Mouse (Mus musculus) layer of hippocampus, postnatal 10 days (tissue): ENCODE data around the gene Slc37a3. TPM values are rescaled to one million over a fixed set of nuclear protein-coding genes. Genes with fewer than 3 reads are reported as not detected.

Experiments
- DNase-seq, 2 experiments: peaks; one replicate each; pipeline ENCODE4 v3.0.0; 2021; ENCODE audit warnings: low spot score in 2 of 2
- total RNA-seq, 2 experiments: library from RNA; stranded (reverse); gene quantifications; 2 replicates each; pipeline ENCODE4 v1.2.3; 2021

Slc37a3 gene
- total RNA-seq, 2 experiments from 2014 or later = 74.6 to 85.4 TPM

GRCm38 (mm10) chr6:39319061-39319761 is 58.3 kb downstream of the Slc37a3 start:
- DNase-seq = peak; percentile 48 to 60

GRCm38 (mm10) chr6:39318631-39319010 is 58.9 kb downstream of the Slc37a3 start:
- no peak for DNase-seq

- DNase-seq = no peak
These were observed 59.4 kb downstream of the Slc37a3 start for GRCm38 (mm10) chr6:39317854-39318630.

DNA sequence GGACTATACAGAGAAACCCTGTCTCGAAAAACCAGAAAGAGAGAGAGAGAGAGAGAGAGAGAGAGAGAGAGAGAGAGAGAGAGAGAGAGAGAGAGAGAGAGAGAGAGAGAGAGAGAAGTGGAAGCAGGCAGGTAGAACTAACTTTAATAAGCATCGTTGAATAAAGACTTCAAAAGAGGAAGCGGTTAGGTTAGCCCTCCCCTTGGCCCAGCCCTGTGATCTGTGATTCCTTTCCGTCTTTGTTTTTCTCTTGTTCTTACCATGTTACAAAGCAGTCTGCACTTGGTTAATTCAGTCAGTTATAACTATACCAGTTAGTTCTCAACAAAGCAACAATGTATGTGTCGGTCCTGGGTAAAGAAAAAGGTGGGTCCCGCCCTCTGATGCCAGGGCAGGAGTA is 61.4 kb downstream of the Slc37a3 start:
- no peak for DNase-seq

- DNase-seq = no peak
These were observed 63.0 kb downstream of the Slc37a3 start for GRCm38 (mm10) chr6:39314461-39314860.

DNA sequence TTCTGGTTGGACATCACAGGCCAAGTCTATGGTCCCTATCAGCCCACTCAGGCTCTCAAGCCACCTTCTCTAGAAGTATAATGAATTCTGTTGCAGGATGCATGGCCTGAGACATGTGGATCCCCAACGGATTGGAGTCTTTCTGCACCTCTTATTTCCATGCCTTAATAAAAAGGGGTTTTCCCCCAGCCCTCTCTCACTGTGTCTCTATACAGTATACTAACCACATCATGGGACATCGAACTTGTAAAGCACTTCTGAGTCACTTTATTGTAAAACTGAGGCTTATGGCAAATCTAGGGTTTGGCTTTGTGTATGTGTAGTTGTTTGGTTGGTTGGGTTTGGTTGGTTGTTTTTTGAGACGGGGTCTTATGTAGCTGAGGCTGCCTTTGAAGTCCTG is 65.7 kb downstream of the Slc37a3 start:
- no peak for DNase-seq

DNA sequence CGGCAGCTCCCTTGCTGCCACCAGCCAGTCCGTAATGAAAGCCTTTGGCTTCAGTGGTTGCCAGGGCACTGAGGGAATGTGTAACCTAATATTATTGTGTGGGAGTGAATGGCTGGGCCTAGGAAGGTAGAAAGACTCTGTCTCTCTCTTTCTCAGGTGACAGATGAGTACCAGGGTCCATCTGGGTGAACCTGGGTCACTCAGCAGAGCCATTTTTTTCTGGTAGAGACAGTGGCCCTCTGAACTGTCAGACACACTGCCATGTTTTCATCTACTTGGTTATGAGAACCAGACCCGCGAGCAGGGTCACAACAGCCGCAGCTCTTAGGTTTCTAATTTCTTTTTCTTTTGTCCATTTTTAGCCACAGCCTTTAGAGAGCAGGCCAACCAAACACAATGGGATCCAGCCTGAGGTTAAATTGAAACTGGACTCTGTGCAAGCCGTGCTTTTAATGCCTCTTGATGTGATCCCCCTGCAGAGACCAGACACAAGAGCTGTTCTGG is 73.1 kb downstream of the Slc37a3 start:
- DNase-seq = no peak

GRCm38 (mm10) chr6:39301484-39301883 is 76.0 kb downstream of the Slc37a3 start:
- DNase-seq = no peak

DNA sequence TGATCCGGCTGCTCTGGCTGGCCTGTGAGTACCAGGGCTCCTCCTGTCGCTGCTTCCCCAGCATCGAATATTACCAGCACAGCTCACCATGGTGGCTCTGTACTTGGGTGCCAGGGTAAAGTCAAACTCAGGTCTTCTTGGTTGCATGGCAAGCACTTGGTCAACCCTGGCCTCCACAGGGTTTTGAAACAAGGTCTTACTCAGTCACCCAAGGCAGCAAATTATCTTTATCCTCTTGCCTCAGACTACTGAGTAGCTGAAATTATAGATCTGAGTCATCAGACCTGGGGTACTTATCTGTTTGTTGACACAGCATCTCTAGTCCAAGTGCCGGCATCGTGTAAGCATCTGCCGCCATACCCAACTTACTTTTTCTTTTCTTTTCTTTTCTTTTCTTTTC is 80.4 kb downstream of the Slc37a3 start:
- DNase-seq = no peak

GRCm38 (mm10) chr6:39296474-39296873 is 81.0 kb downstream of the Slc37a3 start:
- DNase-seq = no peak

GRCm38 (mm10) chr6:39295727-39296411 is 81.6 kb downstream of the Slc37a3 start:
- no peak for DNase-seq

GRCm38 (mm10) chr6:39289721-39290120 is 87.8 kb downstream of the Slc37a3 start:
- no peak for DNase-seq

DNA sequence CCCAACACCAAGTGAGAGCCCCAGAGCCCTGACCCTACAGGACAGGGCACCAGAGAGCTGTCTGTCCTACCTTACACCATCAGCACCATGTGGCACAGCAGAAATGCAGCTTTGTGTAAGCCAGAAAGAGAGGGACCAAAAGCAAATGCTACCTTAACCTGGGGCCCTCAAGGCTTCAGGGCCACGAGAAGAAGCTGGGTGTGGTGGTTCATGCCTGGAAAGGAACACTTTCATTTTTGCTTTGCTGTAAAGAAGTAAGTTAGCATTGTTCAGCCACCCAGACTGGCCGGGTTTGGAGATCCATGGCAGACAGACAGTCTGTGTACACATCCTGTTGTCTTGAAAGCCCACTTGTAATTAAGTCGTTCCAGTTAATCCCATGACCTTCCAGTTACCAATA is 89.7 kb downstream of the Slc37a3 start:
- no peak for DNase-seq

DNA sequence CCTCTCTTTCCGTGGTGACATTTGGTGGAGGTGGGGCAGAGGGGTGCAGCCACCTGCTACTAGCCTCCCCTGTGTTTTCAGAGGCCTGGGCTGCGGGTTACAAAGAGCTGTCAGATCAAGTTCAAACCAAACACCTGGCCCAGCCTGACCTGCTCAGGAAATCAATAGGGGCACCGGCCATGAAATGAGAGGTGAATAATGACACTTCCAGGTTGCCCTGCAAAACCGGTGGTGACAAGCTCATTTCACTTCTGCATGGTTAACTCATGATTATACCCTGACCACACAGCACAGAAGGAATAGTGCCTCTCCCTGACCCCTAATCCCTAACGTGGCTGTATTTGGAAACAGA is 90.8 kb downstream of the Slc37a3 start:
- DNase-seq = no peak

- no peak for DNase-seq
These were observed 91.3 kb downstream of the Slc37a3 start for GRCm38 (mm10) chr6:39286053-39286731.

DNA sequence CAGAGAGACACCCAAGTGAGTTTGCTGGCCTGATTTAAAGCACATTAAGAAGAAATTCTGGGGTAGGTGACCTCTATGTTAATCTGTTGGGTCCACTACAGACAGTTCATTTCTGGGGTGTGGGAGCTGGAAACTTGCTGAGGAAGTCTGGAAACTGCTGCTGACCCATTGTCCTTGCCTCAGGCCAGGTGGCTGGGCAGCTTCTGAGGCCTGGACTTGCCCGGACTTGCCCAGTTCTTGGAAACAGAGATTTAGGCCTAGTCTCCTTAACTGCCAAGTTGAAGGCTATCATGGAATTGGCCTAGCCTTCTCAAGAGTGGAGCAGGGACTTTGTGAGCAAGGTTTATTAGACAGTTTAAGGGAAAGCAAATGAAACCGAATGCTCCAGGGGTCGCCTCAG is 92.6 kb downstream of the Slc37a3 start:
- no peak for DNase-seq

Other genes with a start within 250 kb of the Slc37a3 start
- gene Kdm7a, start 170.9 kb downstream of the Slc37a3 start, total RNA-seq = 10 to 100 TPM; 17.4 to 17.5 TPM
- not detected for gene Rab19, start 3.5 kb upstream of the Slc37a3 start, total RNA-seq
- gene Mkrn1, start 42.8 kb upstream of the Slc37a3 start, total RNA-seq = 100 to 1,000 TPM; 163 to 165 TPM
- gene Dennd2a, start 180.2 kb upstream of the Slc37a3 start, total RNA-seq = 10 to 100 TPM; 33.3 to 33.6 TPM
- 10 to 100 TPM; 26.4 to 28.1 TPM for gene Adck2, start 196.2 kb upstream of the Slc37a3 start, total RNA-seq
- not detected for gene Gm42420, start 208.1 kb upstream of the Slc37a3 start, total RNA-seq
- 100 to 1,000 TPM; 183 to 201 TPM for gene Ndufb2, start 214.9 kb upstream of the Slc37a3 start, total RNA-seq